Mouse (Mus musculus): ENCODE measurements around the gene Ptgis.

The Ptgis gene

DNA sequence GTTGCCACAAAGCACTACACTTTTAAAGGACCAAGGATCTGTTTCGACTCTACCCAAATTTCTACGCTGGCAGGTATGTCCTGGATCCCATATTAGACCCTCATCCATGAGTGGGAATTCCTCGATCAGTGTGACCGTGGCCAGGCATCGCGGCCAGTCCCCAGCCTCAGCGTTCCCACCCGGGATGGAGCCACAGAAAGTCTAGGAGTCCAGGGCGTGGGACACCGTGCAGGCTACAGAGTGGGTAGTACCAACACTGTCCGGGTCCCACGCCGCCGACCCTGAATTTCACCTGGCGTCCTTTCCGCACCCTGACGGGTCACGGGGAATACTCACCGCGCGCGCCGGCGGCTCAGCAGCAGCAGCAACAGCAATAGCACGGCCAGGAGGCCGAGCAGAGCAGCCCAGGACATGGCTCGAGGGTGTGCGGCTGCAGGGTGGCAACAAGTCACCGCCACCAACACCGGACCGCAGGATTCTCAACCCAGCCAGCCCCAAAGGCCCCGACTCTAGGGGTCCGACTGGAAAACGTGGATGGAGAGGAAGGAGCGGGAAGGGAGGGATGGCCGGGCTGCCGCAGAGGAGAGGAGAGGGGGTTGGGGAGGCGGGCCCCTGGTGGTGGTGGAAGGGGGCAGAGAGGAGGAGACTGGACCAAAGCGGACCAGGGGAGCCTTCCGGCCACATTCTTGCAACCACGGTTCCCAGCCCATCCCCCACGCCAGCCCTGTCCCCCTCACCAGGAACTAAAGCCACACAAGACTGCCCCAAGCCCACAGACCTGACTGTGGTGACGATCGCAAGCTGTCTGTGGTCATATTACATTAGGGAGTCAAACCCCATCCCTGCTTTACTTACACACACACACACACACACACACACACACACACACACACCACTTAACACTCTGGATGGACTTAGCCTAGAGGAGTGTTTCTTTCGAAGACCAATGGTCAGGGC lies at the start of gene Ptgis:
Gene Ptgis, minus strand, starts transcription at position 597 of the 957 bp plus-strand sequence.
- no peak for DNase-seq

DNA sequence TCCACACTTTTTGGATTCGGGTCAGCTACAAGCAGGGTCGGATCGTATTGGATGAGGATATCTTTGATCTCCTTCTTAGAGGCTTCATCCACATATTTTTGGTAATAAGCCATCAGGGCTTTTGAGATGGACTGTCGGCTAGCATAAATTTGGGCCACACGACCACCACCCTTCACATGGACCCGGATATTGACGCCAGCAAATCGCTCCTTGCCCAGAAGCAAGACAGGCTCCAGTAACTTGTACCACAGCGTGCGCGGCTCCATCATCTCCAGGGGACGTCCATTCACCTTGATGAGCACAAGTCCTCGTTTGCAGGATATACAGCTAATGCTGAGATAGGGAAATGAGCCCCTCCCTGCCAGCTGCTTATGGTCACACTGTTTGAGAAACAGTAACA lies 41.1 kb upstream of the Ptgis start:
- peak in 1 of 2 experiments; percentile 8 for DNase-seq

DNA sequence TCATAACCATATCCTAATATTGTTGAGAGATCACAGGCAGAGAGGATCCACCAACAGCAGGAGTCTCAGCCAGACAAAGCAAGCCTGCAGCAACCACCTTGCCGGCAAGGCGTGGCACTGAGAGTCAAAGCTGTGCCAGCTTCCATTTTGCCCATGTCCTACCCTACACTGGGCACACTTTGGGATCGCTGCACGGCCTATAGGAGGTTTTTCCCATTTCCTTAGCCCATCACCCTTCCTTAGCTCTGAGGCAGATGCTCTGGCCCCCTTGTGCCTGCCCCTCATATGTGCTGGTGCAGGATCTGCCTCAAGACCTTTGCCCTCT lies 40.5 kb upstream of the Ptgis start:
- DNase-seq = no peak

DNA sequence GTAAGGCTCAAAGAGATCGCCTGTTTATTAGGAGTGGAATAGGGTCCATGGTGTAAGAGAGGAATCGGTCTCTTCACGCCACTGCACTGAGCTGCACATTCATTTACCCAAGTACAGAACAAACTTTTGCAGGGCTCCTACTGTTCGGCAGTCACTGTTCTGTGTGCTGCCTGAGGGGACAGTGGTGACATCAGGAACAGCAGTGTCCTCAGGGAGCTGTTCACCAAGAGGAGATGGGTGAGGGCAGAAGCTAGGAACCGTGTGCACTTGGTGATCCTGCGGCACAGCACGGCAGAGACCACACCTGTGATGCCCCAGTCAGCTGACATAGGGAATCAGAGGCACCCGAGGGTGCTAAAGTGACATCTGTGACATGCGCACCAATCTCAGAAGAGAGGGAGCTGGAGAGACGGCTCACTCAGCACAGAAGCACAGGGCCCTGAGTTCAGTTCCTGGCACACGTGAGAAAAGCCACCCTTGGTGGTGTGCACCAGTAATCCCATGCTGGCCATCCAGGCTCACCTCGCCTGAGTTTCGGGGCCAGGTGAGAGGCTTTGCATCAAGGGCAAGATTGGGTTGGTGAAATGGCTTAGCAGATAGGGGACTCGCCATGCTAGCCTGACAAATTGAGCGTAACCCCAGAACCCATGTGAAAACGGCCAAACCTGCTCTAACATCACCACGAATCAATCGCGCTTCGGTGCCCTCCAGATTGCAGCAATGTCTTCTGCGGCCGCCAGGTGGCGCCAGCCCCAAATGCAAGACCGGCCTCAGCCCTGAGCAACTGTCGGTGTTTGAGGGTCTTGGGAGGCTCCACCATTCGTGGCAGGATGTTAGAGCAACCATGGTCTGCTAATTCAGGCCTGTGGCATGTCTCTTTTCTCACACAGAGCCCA lies 39.9 kb upstream of the Ptgis start:
- DNase-seq = peak; percentile 92 to 95

DNA sequence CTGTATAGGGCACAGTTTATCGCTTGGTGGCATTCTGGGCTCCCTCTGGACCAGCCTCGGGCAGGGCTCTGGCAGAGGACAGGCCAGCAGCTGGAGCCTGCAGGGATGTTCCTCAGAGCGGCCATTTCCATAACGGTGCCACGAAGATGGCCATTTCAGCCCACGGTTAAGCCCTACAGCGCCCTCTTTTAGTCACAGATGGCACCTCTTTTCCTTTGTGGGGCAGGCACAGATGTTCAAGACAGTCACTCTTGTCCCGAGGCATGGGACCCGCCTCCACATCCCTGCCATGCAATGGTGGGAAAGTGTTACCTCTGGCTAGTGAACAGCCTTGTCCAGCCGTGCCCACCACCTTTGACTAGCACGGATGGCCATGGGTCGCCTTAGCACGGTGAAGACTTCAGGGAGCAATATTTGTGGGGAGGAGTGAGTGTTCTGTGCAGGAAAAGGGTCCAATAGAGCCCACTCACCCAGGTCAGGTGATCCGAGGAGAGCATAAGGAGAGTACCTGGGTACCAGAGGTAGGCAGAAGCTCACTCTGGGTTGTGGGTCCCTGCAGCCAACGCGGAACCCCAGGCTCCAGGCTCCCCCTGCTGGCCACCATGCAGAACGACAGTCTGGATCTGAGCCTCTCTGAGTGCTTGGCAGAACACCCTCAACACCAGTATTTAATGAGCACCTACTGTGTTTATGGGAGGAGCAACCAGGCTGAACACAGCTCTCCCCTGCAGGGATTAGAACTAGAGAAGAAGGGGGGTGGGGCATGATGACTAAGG lies 38.5 kb upstream of the Ptgis start:
- DNase-seq = peak; percentile 86

DNA sequence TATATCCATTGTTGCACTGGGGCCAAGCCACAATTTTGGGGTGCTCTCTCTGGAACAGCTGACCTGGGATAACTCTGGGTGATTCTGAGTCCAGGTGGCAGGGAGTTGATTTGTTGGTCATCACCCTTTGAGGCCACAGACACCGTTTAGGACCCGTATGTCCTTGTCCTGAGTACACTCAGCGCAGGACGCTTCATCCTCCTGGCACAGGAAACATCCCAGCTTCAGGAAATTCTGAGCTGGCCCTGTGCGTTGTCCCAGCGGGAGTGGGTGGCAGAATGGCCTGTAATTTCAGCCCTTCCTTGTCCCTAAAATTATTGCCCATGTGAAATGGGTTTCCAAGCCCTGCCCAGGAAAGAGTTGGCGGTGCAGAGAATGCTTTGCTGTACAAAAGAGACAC lies 37.6 kb upstream of the Ptgis start:
- DNase-seq = peak in 1 of 2 experiments; percentile 17

DNA sequence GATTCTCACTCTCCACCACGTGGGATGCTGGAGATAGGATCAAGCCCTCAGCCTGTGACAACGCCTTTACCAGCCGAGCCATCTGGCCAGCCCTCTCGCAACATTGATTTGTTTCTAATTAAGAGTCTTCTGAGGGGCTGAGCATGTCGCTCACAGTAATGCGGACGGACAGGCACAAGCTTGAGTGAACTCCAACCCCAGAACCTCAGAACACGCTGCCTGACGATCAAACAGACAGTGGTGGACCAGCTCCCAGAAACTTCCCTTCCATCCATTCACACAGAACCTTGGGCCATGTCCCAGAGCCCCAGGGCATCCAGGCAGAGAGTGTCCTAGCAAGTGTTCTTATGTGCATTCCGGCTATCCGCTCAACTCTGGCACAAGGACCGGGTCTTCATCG lies 36.6 kb upstream of the Ptgis start:
- peak; percentile 49 to 57 for DNase-seq

DNA sequence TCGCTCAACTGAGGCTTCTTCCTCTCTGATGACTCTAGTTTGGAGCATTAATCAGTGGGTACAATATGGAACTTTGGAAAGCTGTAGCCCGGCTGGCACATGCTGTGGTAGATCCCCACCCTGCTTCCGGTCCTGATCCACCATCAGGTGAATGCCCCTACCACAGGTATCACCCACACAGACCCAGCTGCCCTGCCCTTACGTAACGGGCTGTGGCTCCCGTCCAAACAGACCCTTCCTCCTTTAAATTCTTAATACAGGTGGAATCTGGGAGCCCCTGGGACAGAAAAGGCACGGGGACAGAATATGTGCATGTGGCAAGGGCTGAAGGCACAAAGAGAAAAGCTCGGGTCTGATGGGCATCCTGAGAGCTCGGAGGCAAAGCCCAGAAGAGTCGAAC lies 35.5 kb upstream of the Ptgis start:
- DNase-seq = peak in 1 of 2 experiments; percentile 6

DNA sequence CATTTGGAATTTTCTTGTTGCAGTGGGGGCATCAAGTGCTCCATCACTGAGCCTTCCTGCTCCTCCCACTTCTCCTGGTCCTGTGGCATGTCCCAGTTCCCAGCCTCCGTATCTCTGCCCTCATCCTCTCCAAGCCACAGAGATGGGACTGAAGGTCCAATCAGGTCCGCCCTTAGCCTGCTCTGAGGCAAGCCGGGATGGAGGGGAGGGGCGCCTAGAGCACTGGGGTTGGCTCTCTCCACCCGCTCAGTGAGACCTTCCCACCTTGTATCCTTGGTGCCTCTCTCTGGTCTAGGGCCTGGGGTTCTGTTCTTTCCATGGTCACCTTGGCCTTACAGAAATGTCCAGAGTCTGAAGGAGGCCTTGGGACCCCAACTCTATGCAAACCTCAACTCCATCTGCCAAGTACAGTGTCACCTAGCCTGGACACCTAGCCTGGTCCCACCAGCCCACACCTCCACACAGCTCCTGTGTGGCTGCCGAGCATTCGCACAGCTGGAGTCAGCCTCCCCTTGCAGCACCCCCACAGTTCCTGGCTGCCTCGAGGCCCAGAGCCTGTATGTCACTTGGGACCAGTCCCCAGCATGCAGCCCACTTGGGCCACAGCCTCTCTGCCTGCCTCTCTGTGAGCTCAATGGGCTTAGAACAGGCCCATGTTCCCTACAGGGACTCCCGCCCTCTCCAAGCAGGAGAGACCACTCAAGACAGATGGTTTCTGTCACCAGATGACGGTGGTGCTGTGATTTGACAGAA lies 34.5 kb upstream of the Ptgis start:
- DNase-seq = peak in 1 of 2 experiments; percentile 11

DNA sequence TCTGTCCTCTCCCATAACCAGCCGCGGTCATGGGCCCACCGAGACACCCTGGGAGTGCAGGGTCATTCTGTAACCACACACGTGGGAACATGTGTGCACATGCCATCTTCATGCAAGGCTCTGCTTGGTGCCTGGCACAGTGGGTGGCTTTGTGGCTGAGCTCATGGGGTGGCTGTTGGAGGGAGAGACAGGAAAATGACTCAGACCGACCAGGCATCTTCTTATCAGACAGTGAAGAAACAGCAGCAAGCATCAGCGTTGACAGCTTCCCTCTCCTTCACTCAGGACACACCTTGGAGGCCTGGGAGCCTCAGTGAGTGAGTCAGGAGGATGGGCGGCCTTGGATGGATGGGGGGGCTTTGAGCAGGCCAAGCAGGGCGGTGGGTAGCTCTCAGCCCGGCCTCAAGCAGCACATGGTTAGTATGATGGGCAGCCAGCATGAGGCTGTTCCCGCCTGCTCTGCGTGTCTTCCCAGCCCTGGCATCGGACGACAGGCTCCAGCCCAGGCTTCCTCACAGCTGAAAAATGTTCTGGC lies 32.9 kb upstream of the Ptgis start:
- DNase-seq = peak in 1 of 2 experiments; percentile 5

DNA sequence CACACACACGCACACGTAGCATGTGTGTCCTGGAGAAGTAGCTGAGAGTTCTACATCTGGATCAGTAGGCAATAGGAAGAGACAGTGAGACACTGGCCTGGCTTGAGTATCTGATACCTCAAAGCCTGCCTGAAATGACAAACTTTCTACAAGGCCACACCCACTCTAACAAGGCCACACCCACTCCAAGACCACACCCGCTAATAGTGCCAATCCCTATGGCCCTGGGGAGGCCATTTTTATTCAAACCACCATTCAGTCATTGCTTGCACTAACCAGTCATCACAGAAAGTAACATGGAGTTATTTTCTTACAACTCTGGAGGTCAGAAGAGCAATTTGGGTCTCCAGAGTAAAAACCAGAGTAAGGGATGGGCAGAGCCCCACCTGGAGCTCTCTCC lies 32.3 kb upstream of the Ptgis start:
- DNase-seq = no peak

DNA sequence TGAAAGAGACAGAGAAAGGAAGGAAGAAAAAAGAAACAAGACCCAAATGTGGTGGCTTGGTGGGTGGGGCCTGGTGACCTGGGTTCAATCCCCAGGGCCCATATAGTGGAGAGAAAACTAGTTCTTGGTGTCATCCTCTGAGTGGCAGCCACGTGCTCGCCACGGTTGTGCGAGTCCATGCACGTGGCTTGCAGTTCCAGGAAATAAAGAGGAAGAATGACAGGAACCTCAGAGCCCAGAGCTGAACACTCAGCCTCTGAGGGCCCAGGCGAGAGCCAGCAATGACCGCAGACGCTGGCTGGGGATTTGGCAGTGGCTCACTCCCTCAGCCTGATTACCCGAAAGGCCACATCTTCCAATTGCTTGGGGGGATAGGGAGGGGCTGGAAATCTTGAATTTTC lies 30.7 kb upstream of the Ptgis start:
- no peak for DNase-seq

DNA sequence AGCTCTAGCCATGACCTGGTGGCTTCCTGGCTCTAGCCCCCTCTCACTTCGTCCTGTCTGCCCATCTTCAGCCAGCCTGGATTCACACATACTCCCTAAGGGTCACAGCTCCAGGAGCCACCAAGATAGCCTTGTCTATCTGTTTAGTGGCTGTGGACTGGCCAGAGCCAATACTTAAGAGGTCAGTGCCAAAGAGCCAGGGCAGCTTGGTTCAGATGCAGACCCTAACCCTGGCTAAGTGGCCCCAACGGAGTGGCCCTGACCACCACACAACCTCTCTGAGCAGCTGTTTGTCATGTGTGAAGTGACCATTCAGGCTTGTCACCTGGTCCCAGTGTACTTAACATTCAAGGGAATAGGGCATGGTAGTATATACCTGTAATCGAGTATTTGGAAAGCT lies 30.1 kb upstream of the Ptgis start:
- no peak for DNase-seq

DNA sequence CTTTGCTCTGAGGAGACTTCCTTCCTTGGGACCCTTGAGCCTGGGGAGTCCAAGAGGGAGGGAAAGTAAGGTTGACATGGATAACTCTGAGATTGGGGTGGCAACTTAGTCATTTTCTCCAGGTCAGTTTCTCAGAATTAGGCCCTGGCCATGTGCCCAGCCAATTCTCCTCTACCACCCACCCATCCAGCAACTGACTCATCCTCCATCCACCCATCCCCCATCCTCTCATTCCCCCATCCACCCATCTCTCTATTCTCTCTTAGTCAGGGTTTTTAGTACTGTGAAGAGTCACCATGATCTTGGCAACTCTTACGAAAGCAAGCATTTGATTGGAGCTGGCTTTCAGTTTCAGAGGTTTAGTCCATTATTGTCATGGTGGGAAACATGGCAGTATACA lies 28.3 kb upstream of the Ptgis start:
- peak in 1 of 2 experiments; percentile 6 for DNase-seq

DNA sequence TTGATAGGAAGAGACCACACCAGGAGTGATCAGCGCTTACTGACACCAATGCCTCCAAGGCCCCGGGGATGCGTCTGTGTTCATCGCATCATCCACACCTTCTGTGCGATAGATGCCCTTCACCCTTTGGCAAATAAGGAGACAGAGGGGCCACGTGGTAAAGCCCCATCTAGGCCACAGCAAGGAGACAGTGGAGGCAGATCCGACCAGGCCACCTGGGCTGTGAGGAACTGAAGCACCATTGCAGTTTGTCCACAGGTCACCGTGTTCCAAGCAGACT lies 27.9 kb upstream of the Ptgis start:
- no peak for DNase-seq

DNA sequence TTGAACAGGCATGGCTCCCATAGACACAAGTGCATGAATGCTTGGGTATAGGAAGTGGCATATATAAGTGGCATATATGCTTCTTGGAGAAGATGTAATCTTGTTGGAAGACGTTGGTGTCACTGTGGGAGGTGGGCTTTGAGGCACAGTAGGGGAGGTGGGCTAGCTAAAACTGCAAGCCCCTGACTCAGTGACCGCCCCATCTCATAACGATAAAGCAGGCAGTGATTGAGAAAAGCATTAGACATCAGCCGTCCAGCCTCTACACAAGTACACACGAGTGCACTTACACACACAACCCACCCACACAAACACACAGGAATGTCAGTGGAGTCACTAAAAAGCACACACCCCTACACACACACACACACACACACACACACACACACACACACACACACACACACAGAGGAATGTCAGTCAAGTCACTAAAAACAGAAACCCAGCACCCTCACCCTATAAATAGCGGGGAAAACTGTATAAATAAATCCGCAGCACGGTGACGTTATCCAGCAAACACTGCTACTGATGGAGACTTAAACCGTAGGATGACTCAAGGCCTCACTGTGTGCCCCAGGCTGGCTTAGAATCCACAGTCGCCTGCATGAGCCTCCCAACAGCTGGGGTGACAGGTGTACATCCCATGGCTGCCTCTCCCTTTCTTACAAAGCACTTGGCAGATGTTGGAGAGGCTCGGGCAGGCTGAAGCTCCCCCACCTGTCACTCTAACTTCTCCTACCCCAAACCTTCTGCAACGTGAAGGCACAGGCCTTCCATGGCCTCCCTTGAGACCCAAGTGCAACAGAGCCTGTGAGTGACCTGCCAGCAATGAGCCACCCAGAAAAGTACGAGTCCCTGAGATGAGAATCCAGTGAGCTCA lies 27.4 kb upstream of the Ptgis start:
- DNase-seq = peak in 1 of 2 experiments; percentile 1

DNA sequence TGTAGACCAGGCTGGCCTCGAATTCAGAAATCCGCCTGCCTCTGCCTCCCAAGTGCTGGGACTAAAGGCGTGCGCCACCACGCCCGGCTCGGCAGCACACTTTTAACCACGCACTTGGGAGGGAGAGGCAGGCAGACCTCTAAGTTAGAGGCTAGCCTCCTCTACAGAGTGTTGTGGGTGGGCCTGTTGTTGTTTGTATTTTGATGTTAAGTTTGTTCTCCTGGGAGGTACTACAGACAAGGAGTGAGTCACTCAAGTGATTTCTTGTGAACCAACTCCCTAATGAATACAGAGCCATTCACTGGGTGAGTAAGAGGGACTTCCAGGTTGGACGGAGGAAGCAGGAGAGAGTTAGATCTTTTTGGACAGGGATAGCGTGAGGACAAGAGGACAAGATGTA lies 25.8 kb upstream of the Ptgis start:
- no peak for DNase-seq

DNA sequence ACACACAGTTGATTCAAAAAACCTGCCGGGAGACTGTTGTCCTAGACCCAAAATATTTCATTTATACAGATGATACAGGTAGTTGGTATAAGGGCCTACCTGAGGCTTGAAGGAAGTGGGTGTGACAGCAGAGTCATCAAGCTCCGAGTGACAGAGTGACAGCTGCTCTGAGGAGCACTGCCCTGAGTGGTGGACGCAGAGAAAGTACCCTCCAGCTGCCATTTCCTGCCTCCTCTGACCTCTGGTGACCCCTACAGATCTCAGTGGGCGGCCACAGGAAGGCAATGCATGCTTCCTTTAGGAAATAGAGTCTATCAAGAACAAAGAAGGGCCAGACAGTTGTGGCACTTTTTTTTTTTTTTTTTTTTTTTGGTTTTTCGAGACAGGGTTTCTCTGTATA lies 25.4 kb upstream of the Ptgis start:
- no peak for DNase-seq

DNA sequence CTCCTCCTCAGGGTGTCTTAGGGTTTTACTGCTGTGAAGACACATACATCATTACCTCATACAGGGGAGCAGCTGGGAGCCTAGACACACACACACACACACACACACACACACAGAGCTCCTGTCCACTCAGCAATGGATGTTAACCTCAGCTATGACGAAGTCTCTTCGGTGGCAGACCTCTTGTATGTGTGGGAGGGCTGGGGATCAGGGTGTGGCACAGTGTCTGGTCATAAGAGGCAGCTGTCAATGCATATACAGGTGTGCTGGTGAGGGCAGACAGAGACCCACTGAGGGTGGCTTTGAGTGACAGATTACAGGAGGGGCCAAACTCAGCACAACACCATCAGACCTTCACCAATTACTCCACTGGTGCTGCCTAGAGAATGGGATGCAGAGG lies 24.6 kb upstream of the Ptgis start:
- DNase-seq = no peak

DNA sequence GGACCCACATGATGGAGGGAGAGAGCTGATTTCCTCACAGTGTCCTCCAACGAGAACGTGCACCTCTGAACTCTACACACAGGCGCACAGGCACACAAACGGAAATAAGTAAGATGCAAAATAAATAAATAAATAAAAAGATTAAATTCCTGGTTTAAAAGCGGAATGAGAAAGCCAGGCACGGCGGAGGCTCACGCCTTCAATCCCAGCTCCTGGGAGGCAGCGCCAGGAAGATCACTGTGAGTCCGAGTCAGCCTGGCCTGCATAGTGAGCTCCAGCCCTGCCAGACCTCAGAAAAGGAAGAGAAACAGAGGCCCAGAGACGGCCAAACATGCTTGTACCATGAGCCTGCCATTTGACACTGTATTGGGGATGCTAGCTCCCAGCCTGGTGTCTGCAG lies 23.5 kb upstream of the Ptgis start:
- no peak for DNase-seq
